Mouse (Mus musculus) heart, postnatal 25 days (tissue): Measurements from ENCODE around the gene Tenm4. TPM values are rescaled to one million over a fixed set of nuclear protein-coding genes. Genes with fewer than 3 reads are reported as not detected.

Source experiments
- DNase-seq: peaks from one replicate; pipeline ENCODE4 v3.0.0; 2022; ENCODE audit warnings: low spot score
- intact Hi-C: fragments of 180-260 bp; cut with DNase I; formaldehyde crosslinking; loops from one replicate; pipeline ENCODE4 v1.15.1; 2025
- total RNA-seq, 2 experiments: library from RNA; stranded (reverse); gene quantifications; 2 replicates each; pipeline ENCODE4 v1.2.3; 2021

The Tenm4 gene
- total RNA-seq, 2 experiments from 2014 or later: 1.0 to 1.1 TPM

DNA sequence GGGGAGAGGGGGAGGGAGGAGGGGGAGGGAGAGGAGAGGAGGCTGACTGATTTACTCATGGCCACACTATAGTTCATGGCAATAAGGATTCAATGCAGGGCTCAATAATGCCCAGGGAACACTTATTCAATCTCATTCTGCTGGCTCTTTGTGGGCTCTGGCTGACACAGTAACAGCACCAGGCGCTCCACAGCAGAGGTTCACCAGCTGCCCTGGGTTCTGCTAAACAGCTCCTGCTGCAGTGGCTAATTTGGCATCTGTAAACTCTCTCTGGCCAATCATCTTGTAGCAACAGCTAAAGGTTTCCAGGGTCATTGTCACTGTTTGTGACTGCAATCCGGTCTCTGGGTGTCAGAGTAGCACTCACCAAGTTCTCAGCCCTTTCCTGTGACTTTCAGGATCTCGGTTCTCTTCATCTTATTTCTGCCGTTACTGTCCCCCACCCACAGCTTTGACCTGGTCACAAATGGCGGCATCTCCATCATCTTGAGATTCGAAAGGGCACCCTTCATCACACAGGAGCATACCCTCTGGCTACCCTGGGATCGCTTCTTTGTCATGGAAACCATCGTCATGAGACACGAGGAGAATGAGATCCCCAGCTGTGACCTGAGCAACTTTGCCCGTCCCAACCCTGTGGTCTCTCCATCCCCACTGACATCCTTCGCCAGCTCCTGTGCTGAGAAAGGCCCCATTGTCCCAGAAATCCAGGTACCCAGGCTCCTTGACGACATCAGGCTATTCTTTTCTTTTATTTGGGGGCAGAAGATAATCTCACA is 671.6 kb downstream of the Tenm4 start:
- intact Hi-C loops: no loop called here

GRCm38 (mm10) chr7:96844104-96844894 is 673.3 kb downstream of the Tenm4 start:
- intact Hi-C loops: no loop called here
- DNase-seq: no peak

More for the DNA sequence above, 671.6 kb downstream of the Tenm4 start:
- no peak for DNase-seq

- DNase-seq: no peak
- intact Hi-C loops: no loop called here
These were observed 681.7 kb downstream of the Tenm4 start for GRCm38 (mm10) chr7:96852781-96853180.

DNA sequence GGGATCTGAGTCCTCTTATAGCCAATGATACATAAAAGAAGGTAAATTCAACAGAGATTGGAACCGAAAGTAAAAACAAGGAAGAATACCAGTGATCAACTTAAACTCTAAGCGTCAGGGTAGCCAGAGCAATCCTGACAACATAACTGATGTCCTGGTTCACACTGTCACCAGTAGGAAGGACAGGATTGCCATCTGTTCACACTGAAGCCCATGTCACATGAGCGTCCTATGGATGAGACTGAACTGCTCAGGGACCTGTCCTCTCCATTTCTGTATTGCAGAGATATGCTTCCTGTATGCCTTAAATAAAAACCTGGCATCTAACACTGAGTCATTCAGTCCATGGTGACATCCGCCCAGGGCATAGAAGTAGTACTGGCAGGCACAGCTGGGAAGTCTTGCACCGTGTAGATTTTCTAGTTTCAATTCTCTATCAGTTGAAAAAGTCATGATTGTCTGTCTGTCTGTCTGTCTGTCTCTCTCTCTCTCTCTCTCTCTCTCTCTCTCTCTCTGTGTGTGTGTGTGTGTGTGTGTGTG is 684.9 kb downstream of the Tenm4 start:
- no peak for DNase-seq
- intact Hi-C loops: no loop called here

GRCm38 (mm10) chr7:96856518-96856917 is 685.5 kb downstream of the Tenm4 start:
- DNase-seq: no peak
- intact Hi-C loops: no loop called here

- DNase-seq: no peak
- intact Hi-C loops: no loop called here
These were observed 688.0 kb downstream of the Tenm4 start for GRCm38 (mm10) chr7:96859077-96859476.

DNA sequence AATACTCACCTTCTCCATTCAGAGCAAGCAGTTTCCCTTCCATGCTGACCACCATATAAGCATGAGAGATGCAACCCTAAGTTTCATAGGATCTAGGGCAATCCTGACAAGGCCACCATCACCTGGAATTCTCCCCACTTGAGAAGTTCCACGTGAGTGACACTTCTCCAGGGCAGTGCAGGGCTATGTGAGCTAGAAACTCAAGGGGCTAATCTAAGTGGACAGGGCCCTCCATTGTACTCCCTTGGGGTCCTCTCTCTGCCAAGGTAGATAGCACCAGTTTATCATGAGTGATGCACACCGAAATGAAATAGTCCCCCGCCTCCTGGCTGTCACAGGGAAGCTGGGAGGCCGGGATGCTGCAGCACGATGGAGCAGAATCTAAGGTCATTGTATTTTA is 688.6 kb downstream of the Tenm4 start:
- intact Hi-C loops: no loop called here

GRCm38 (mm10) chr7:96860650-96861049 is 689.6 kb downstream of the Tenm4 start:
- DNase-seq: no peak
- intact Hi-C loops: no loop called here

More for the DNA sequence above, 688.6 kb downstream of the Tenm4 start:
- no peak for DNase-seq

GRCm38 (mm10) chr7:96864894-96865722 is 694.1 kb downstream of the Tenm4 start:
- intact Hi-C loops: no loop called here
- DNase-seq: no peak

DNA sequence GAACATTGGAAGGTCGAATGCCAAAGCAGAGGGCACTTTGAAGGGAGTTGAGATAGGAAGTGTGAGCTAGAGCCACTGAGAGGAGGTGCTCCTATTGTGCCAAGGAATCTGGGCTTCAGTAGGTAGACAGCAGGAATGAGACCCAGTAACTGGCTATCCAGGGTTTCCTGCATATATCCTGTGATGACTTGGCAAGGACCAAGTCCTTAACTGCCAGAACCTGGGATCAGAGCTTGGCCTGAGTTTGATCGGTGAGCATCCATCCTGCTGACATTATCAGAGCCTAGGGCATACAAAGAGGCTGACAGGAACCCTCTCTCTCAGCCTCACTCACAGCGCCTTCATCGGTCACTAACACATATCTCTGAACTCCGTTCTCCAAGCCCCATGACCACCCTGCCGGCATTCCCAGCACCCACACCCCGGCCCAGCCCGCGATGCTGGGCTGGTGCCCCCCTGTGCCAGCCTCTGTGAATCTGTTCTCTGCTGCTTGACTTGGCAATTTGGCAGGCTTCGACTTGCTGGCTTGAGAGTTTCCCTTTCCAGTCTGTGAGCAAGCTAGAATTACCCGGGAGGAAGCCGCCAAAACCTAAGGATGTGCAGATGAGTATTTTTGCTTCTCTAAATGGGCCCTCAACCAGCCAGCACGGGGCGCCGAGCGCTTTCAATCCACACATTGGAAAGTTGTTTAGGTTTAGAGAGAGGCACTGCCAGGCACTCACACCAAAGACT is 698.2 kb downstream of the Tenm4 start:
- intact Hi-C loops: no loop called here
- no peak for DNase-seq

GRCm38 (mm10) chr7:96870473-96870872 is 699.4 kb downstream of the Tenm4 start:
- DNase-seq: no peak
- intact Hi-C loops: no loop called here

DNA sequence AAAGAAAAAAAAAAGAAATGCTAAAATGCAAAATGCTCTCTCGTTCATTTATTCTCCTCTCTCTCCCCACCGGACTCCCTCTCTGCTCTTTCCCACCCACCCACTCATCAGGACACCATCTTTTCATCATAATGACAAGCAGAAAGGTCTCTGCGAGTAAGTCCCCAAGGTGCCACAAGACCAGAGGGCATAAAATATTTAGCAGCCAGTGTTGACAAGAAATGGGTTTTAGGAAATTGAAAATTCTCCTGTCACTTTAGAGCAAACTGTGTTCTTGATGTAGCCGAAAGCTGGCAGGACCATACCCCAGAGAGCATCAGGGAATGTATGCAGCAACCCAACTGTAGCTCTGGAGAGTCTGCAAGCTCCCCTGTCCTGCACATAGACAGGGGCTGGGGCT is 700.0 kb downstream of the Tenm4 start:
- intact Hi-C loops: no loop called here
- DNase-seq: no peak

- DNase-seq: no peak
- intact Hi-C loops: no loop called here
These were observed 707.6 kb downstream of the Tenm4 start for GRCm38 (mm10) chr7:96878511-96879276.

- intact Hi-C loops: no loop called here
- DNase-seq: no peak
These were observed 708.5 kb downstream of the Tenm4 start for GRCm38 (mm10) chr7:96879593-96879992.

DNA sequence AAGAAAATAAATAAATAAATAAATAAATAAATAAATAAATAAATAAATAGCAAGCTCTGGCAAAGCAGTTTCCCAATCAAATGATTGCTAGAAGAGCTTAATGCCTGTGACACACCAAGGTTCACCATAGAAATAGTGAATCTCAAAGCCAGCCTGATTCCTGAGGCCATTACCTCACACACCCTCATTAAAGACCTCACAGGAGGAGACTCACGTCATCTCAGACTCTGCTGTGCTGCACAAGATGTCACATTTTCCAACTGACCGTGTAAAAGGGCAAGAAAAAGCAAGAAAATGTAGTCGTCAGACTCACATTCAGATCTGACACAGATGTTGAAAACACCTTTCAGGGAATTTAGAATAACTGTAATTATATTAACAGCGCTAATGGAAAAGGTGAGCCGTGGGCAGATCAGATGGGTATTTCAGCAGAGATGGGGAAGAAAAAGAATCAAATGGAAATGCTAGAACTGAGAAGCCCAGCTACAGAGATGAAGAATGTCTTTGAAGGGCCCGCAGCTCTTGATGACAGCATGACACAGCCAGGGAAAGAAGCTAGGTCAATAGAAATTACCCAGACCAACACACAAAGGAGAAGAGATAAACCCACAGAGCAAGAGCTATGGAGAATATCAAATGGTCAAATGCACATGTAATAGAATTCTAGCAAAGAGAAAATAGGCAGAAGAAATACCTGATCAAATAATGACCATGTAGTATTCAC is 709.3 kb downstream of the Tenm4 start:
- intact Hi-C loops: no loop called here
- DNase-seq: no peak

DNA sequence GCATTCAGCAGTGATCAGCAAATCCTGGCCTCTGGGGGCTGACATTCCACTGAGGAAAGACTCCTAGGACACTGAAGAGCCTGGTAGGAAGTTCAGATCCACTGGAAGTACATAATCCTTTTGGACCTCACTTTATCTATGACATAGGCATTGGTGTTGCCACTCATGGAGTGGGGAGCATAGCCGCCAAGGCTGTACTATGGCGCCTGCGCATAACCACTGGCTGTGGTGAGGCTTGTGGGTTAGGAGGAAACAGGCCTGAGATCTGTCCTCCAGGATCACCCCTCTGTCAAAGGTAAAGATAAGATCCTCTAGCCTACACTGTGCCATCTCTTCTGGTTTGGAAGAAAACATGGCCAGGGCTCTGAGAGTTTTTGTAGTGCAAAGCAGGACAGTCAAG is 712.3 kb downstream of the Tenm4 start:
- intact Hi-C loops: no loop called here
- no peak for DNase-seq

DNA sequence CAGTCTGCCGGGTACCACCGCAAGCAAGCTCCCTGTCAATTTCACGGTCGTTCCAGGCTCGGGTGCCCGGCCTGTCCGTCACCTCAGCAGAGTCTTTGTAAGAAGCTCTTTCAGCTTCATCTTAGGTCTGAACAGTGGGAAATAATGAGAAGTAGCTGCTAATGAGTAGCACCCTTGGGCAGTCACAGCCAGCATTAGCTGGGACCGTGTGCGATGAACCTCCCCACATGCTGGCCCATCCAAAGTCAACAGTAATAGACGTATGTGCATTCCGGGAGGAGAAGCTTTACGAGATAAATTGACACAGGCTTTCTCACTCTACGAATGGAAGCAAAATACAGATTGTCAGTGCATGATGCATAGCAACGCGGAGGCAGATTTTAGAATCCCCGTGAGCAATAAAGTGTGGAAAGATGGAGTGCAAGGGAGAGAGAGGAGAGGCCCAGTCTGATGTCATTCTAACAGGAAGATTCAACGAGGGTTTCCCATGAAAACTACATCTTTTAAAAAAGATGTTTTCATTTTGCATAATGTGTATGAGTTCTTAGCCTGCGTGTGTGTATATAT is 716.1 kb downstream of the Tenm4 start:
- intact Hi-C loops: no loop called here
- DNase-seq: no peak
